Mouse (Mus musculus) brain, embryonic 14.5 days (tissue): ENCODE results near the gene Gbp2b.

Experiments
- CTCF ChIP-seq: fragments of 200-500 bp; IDR thresholded peaks from 2 replicates; pipeline ENCODE4 v1.5.1; 2012; ENCODE audit warnings: inconsistent platforms, mild to moderate bottlenecking, moderate library complexity, borderline replicate concordance; ENCODE audit not compliant: insufficient read depth, insufficient read length; ENCODE audit errors: extremely low read depth
- POLR2A ChIP-seq: fragments of 200-500 bp; IDR thresholded peaks from 2 replicates; pipeline ENCODE4 v1.6.1; 2012; ENCODE audit warnings: mild to moderate bottlenecking, inconsistent platforms, borderline replicate concordance; ENCODE audit not compliant: poor library complexity, insufficient read depth, insufficient read length, severe bottlenecking; ENCODE audit errors: extremely low read depth

DNA sequence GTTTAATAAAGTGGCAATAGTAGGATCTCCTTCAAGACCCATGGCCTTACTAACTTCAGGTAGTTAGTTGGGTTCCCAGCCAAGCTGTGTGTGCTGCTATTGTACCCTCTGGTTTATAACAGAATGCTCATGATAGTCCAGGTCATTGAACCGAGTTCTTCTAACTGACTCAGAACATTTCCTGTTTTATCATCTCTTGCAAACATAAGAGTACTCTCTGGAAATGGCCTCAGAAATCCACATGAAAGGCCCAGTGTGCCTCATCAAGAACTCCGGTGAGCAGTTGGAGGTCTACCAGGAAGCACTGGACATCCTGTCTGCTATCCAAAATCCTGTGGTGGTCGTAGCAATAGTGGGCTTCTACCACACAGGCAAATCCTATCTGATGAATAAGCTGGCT lies 3.3 kb downstream of the Gbp2b start:
- no peak for TF ChIP-seq CTCF
- TF ChIP-seq POLR2A, result no peak
